Mouse (Mus musculus): ENCODE data around the gene Farp1. TPM values are rescaled to one million over a fixed set of nuclear protein-coding genes. Genes with fewer than 3 reads are reported as not detected.

Gene Farp1
- total RNA-seq, 1 experiment, result 8.6 TPM

GRCm38 (mm10) chr14:121216672-121217071, 181.7 kb downstream of the Farp1 start:
- H3K9me3 ChIP-seq (ENCODE audit: control insufficient read depth, insufficient read depth, low read depth, low read length), result no peaks in the 10 kb centered on the region
- TF ChIP-seq CHD2 (IDR thresholded peaks at IDR 0.05; ENCODE audit: low read depth, low read length) (no peak), MAFK (IDR thresholded peaks at IDR 0.05; ENCODE audit: insufficient read depth, low read depth, low read length) (no peak), ZC3H11A (IDR thresholded peaks at IDR 0.05; ENCODE audit: borderline replicate concordance, low read depth, low read length) (no peak), HCFC1 (IDR thresholded peaks at IDR 0.05; ENCODE audit: borderline replicate concordance, insufficient read depth, low read length) (no peak), ZNF384 (IDR thresholded peaks at IDR 0.05; ENCODE audit: low read depth, low read length) (no peak)
- H3K36me3 ChIP-seq (ENCODE audit: control insufficient read depth, insufficient read depth, low read length, poor library complexity, severe bottlenecking), result no peaks in the 10 kb centered on the region; the same call in 1 of the 2 replicates
- no peak for DNase-seq (ENCODE audit: low read depth, low spot score)
- peaks cover 0 to 7% of the 10 kb centered on the region in 2 experiments; a peak in 3 of 4 replicates for H3K4me1 ChIP-seq (ENCODE audit: control insufficient read depth in 2 of 2, insufficient read depth in 2 of 2, low read length in 2 of 2, poor library complexity in 1 of 2)
- H3K9ac ChIP-seq (ENCODE audit: insufficient read depth, low read depth, low read length, poor library complexity, severe bottlenecking), result no peak overlapping the region
- no peak overlapping the region for H3K27ac ChIP-seq (ENCODE audit: insufficient read depth, low read depth, low read length, poor library complexity, severe bottlenecking)
- in situ Hi-C loops (cut with MboI; ENCODE audit: low sequenced_read_pairs in 2 of 2, unreplicated experiment in 2 of 2), result no loop called here
- H3K4me3 ChIP-seq (ENCODE audit: insufficient read depth in 1 of 2, low read depth in 1 of 2, low read length in 2 of 2, poor library complexity in 1 of 2, severe bottlenecking in 1 of 2), result no peak overlapping the region

- H3K9me3 ChIP-seq (ENCODE audit: control insufficient read depth, insufficient read depth, low read depth, low read length), result no peaks in the 10 kb centered on the region
- H3K4me1 ChIP-seq (ENCODE audit: control insufficient read depth in 2 of 2, insufficient read depth in 2 of 2, low read length in 2 of 2, poor library complexity in 1 of 2), result peaks cover 0 to 7% of the 10 kb centered on the region in 2 experiments; a peak in 3 of 4 replicates
- no peak overlapping the region for H3K4me3 ChIP-seq (ENCODE audit: insufficient read depth in 1 of 2, low read depth in 1 of 2, low read length in 2 of 2, poor library complexity in 1 of 2, severe bottlenecking in 1 of 2)
- no peak overlapping the region for H3K9ac ChIP-seq (ENCODE audit: insufficient read depth, low read depth, low read length, poor library complexity, severe bottlenecking)
- in situ Hi-C loops (cut with MboI; ENCODE audit: low sequenced_read_pairs in 2 of 2, unreplicated experiment in 2 of 2), result no loop called here
- TF ChIP-seq ZC3H11A (IDR thresholded peaks at IDR 0.05; ENCODE audit: borderline replicate concordance, low read depth, low read length) (no peak), ZNF384 (IDR thresholded peaks at IDR 0.05; ENCODE audit: low read depth, low read length) (no peak), CHD2 (IDR thresholded peaks at IDR 0.05; ENCODE audit: low read depth, low read length) (no peak), MAFK (IDR thresholded peaks at IDR 0.05; ENCODE audit: insufficient read depth, low read depth, low read length) (no peak), HCFC1 (IDR thresholded peaks at IDR 0.05; ENCODE audit: borderline replicate concordance, insufficient read depth, low read length) (no peak)
- H3K27ac ChIP-seq (ENCODE audit: insufficient read depth, low read depth, low read length, poor library complexity, severe bottlenecking), result no peak overlapping the region
- peak; percentile 54 for DNase-seq (ENCODE audit: low read depth, low spot score)
- no peaks in the 10 kb centered on the region for H3K36me3 ChIP-seq (ENCODE audit: control insufficient read depth, insufficient read depth, low read length, poor library complexity, severe bottlenecking)
These were observed 183.6 kb downstream of the Farp1 start for GRCm38 (mm10) chr14:121218620-121219019.

DNA sequence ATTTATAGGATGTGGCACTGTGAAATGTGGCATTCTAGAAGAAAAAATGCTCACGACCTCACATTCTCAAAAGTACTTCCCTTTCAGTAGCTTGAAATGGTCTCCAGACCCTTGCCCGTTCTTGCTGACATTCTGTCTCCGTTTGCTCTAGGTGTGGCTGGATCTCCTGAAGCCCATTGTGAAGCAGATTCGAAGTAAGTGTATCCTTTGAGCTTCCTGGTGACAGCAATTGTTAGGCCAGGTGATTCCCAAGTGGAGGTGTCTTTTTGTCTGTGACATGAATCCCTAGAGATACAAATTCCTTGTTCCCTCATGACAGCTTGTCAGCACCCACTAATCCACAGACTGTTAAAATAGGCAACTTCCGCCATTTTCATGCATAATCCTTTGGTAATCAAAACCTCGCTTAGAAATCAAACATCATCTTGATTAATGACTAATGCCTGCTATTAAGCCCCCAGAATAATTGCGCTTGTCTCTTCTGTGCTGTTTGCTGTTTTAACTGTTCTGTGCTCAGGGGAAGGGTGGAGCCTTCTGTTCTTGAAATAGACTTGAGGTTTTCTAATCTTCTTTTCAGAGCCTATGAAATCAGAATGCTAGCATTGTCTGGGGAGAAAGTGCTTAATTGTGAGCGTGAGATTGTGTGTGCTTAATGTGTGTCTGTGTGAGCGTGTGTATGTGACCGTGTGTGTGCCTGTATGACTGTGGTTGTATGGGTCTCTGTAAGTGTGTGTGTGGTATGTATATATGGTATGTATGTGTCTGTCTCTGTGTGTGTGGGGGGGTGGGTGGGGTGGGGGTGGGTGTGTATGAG, 184.4 kb downstream of the Farp1 start:
- Histone ChIP-seq H3K4me1 (ENCODE audit: control insufficient read depth in 2 of 2, insufficient read depth in 2 of 2, low read length in 2 of 2, poor library complexity in 1 of 2) (peaks cover 0 to 7% of the 10 kb centered on the region in 2 experiments; a peak in 3 of 4 replicates), H3K27ac (ENCODE audit: insufficient read depth, low read depth, low read length, poor library complexity, severe bottlenecking) (no peak overlapping the region), H3K4me3 (ENCODE audit: insufficient read depth in 1 of 2, low read depth in 1 of 2, low read length in 2 of 2, poor library complexity in 1 of 2, severe bottlenecking in 1 of 2) (no peak overlapping the region), H3K36me3 (ENCODE audit: control insufficient read depth, insufficient read depth, low read length, poor library complexity, severe bottlenecking) (no peaks in the 10 kb centered on the region), H3K9ac (ENCODE audit: insufficient read depth, low read depth, low read length, poor library complexity, severe bottlenecking) (no peak overlapping the region), H3K9me3 (ENCODE audit: control insufficient read depth, insufficient read depth, low read depth, low read length) (no peaks in the 10 kb centered on the region)
- peak; percentile 34 for DNase-seq (ENCODE audit: low read depth, low spot score)
- in situ Hi-C loops (cut with MboI; ENCODE audit: low sequenced_read_pairs in 2 of 2, unreplicated experiment in 2 of 2), result no loop called here
- TF ChIP-seq ZC3H11A (IDR thresholded peaks at IDR 0.05; ENCODE audit: borderline replicate concordance, low read depth, low read length) (no peak), HCFC1 (IDR thresholded peaks at IDR 0.05; ENCODE audit: borderline replicate concordance, insufficient read depth, low read length) (no peak), CHD2 (IDR thresholded peaks at IDR 0.05; ENCODE audit: low read depth, low read length) (no peak), ZNF384 (IDR thresholded peaks at IDR 0.05; ENCODE audit: low read depth, low read length) (no peak), MAFK (IDR thresholded peaks at IDR 0.05; ENCODE audit: insufficient read depth, low read depth, low read length) (no peak)

DNA sequence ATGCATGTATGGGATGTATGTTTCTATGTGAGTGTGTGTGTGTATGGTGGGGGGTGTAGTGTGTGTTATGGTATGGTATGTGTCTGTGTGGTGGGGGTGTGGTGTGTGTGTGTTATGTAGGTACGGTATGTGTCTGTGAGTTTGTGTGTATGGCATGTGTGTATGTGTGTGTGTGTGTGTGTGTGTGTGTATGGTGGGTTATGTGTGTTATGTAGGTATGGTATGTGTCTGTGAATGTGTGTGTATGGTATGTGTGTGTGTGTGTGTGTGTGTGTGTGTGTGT, 185.0 kb downstream of the Farp1 start:
- H3K27ac ChIP-seq (ENCODE audit: insufficient read depth, low read depth, low read length, poor library complexity, severe bottlenecking), result no peak overlapping the region
- no peak overlapping the region for H3K9ac ChIP-seq (ENCODE audit: insufficient read depth, low read depth, low read length, poor library complexity, severe bottlenecking)
- H3K4me3 ChIP-seq (ENCODE audit: insufficient read depth in 1 of 2, low read depth in 1 of 2, low read length in 2 of 2, poor library complexity in 1 of 2, severe bottlenecking in 1 of 2), result no peak overlapping the region
- H3K4me1 ChIP-seq (ENCODE audit: control insufficient read depth in 2 of 2, insufficient read depth in 2 of 2, low read length in 2 of 2, poor library complexity in 1 of 2), result peaks cover 0 to 7% of the 10 kb centered on the region in 2 experiments; a peak in 2 of 4 replicates
- DNase-seq (ENCODE audit: low read depth, low spot score), result no peak
- H3K36me3 ChIP-seq (ENCODE audit: control insufficient read depth, insufficient read depth, low read length, poor library complexity, severe bottlenecking), result no peaks in the 10 kb centered on the region
- in situ Hi-C loops (cut with MboI; ENCODE audit: low sequenced_read_pairs in 2 of 2, unreplicated experiment in 2 of 2), result no loop called here
- TF ChIP-seq CHD2 (IDR thresholded peaks at IDR 0.05; ENCODE audit: low read depth, low read length), result no peak
- no peak for TF ChIP-seq HCFC1 (IDR thresholded peaks at IDR 0.05; ENCODE audit: borderline replicate concordance, insufficient read depth, low read length)
- TF ChIP-seq ZC3H11A (IDR thresholded peaks at IDR 0.05; ENCODE audit: borderline replicate concordance, low read depth, low read length), result no peak
- no peak for TF ChIP-seq ZNF384 (IDR thresholded peaks at IDR 0.05; ENCODE audit: low read depth, low read length)
- H3K9me3 ChIP-seq (ENCODE audit: control insufficient read depth, insufficient read depth, low read depth, low read length), result no peaks in the 10 kb centered on the region

Measured in ES-E14 (cell line).